14 mouse cellular contexts compared by ENCODE assay signal in the genomic region with DNA sequence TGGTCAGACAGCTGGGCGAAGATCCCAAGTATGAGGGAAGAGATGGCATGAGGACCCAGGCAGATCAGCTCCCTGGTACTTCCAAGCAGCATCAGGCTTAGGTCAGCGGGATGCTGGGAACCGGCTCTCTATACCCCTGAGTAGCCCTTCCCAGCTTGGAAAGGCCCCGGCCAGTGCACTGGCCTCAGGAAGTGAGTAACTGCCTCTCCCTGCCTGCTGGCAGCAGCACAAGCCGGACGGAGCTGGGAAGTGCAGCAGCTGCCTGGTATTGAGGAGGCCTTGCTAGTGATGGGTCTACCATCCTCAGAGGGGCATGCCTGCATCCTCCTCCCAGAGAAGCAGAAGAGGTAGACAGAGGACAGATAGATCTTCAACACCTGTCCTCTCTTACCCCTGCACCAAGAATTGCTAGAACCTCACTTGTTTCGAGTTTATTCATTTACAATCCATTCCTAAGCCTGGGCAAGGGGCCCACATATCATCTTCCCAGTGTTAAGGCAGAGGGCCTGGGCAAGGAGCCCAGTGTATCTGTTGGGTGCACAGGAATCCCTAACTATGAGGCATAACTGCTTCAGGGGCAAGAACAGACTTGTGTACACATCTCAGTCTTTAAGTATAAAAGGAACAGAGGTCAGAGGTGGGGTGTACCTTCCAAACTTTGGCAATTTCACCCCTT. TPM values are rescaled to one million over a fixed set of nuclear protein-coding genes. Genes with fewer than 3 reads are reported as not detected.
DNase-seq lines count a peak whose midpoint lies in the region; ATAC-seq and TF ChIP-seq lines count a peak whose summit lies in the region.
"Had no signal": no experiment of that assay in that cellular context is flagged by ENCODE, and none has a peak within 500 bp of the region (broad histone marks: within the 10 kb centered on the region; RNA-seq: fewer than 3 reads in every experiment).

No protein-coding gene starts in this region.

- peak; percentile 21 for DNase-seq in midbrain, embryonic 11.5 days (ENCODE audit: low spot score, missing footprints)
- peak; percentile 68 to 77 for DNase-seq in heart, adult 2 months
- peak; percentile 80 for DNase-seq in kidney, postnatal 10 days
- DNase-seq in stomach, postnatal 0 days (ENCODE audit: low spot score), result no peak
- DNase-seq in right cerebral cortex, postnatal 4 days, result no peak
- DNase-seq: retina, postnatal 1 day had no signal

- no peaks in the 10 kb centered on the region for H3K4me1 ChIP-seq in midbrain, embryonic 11.5 days (ENCODE audit: control insufficient read depth, insufficient read depth, low read length)
- 0 out of 2 replicates have a peak, but pooled peaks cover 2% of the 10 kb centered on the region for H3K4me1 ChIP-seq in midbrain, embryonic 16.5 days (ENCODE audit: control insufficient read depth, insufficient read depth, low read length)
- H3K4me1 ChIP-seq in heart, adult 2 months (ENCODE audit: control insufficient read depth, insufficient read depth, low read length), result peaks cover 15% of the 10 kb centered on the region
- H3K4me1 ChIP-seq in stomach, postnatal 0 days (replicated peaks; ENCODE audit: control insufficient read depth, insufficient read depth), result peaks cover 3% of the 10 kb centered on the region; the same call in 1 of the 2 replicates
- H3K4me1 ChIP-seq in liver, embryonic 12.5 days, result 0 out of 2 replicates have a peak, but pooled peaks cover 4% of the 10 kb centered on the region

- intact Hi-C loops in heart, adult 2 months (cut with DNase I), result no loop called here

- 77% methylated on average over 7 of the region's 7 CpGs for WGBS in midbrain, embryonic 11.5 days
- 77% methylated on average over 7 of the region's 7 CpGs for WGBS in midbrain, embryonic 16.5 days
- WGBS in heart, adult 2 months, result 40% methylated on average over 7 of the region's 7 CpGs
- 53% methylated on average over 7 of the region's 7 CpGs for WGBS in stomach, postnatal 0 days
- 59% methylated on average over 7 of the region's 7 CpGs for WGBS in liver, embryonic 12.5 days (ENCODE audit: insufficient replicate concordance)

- no peak overlapping the region for H3K4me3 ChIP-seq in midbrain, embryonic 11.5 days (ENCODE audit: low read depth, low read length)
- no peak overlapping the region for H3K4me3 ChIP-seq in midbrain, embryonic 16.5 days (ENCODE audit: low read depth, low read length)
- H3K4me3 ChIP-seq in heart, adult 2 months, result no peak overlapping the region
- H3K4me3 ChIP-seq in stomach, postnatal 0 days (ENCODE audit: low read depth, low read length), result no peak overlapping the region
- no peak overlapping the region for H3K4me3 ChIP-seq in liver, embryonic 12.5 days
- H3K4me3 ChIP-seq: embryonic facial prominence, embryonic 13.5 days; limb, embryonic 13.5 days had no signal

- no peaks in the 10 kb centered on the region for H3K9me3 ChIP-seq in midbrain, embryonic 11.5 days (ENCODE audit: control insufficient read depth, low read length)
- H3K9me3 ChIP-seq in midbrain, embryonic 16.5 days (replicated peaks; ENCODE audit: control insufficient read depth, low read length, poor library complexity, severe bottlenecking), result no peaks in the 10 kb centered on the region
- no peaks in the 10 kb centered on the region for H3K9me3 ChIP-seq in stomach, postnatal 0 days (ENCODE audit: control insufficient read depth, low read length)
- no peaks in the 10 kb centered on the region for H3K9me3 ChIP-seq in liver, embryonic 12.5 days (replicated peaks)
- H3K9me3 ChIP-seq: embryonic facial prominence, embryonic 13.5 days; limb, embryonic 13.5 days had no signal

- peak; percentile 30 for TF ChIP-seq CTCF in heart, adult 2 months (IDR thresholded peaks at IDR 0.05)
- TF ChIP-seq CTCF in stomach, postnatal 0 days (IDR thresholded peaks at IDR 0.05; ENCODE audit: low read depth), result peak; percentile 10; the same call in 1 of the 2 replicates

- no peak for ATAC-seq in midbrain, embryonic 11.5 days (ENCODE audit: low FRiP score)
- no peak for ATAC-seq in midbrain, embryonic 16.5 days
- peak; percentile 45; the same call in 1 of the 2 replicates for ATAC-seq in stomach, postnatal 0 days (ENCODE audit: low FRiP score, low TSS enrichment)
- no peak for ATAC-seq in liver, embryonic 12.5 days
- no peak for ATAC-seq in inflammation-experienced regulatory T-cells, adult 6 months

- H3K27me3 ChIP-seq in midbrain, embryonic 11.5 days (ENCODE audit: control insufficient read depth, insufficient read depth, low read length), result peaks cover 6% of the 10 kb centered on the region
- H3K27me3 ChIP-seq in midbrain, embryonic 16.5 days (ENCODE audit: control insufficient read depth, insufficient read depth, low read depth, low read length), result peaks cover 7% of the 10 kb centered on the region; the same call in 1 of the 2 replicates
- no peaks in the 10 kb centered on the region for H3K27me3 ChIP-seq in heart, adult 2 months (ENCODE audit: control insufficient read depth, insufficient read depth, low read length)
- no peaks in the 10 kb centered on the region for H3K27me3 ChIP-seq in stomach, postnatal 0 days (ENCODE audit: control insufficient read depth, insufficient read depth, low read length)
- peaks cover 20% of the 10 kb centered on the region for H3K27me3 ChIP-seq in liver, embryonic 12.5 days (replicated peaks)

- no peak overlapping the region for H3K27ac ChIP-seq in midbrain, embryonic 11.5 days (ENCODE audit: low read depth, low read length)
- no peak overlapping the region for H3K27ac ChIP-seq in midbrain, embryonic 16.5 days (ENCODE audit: low read length)
- H3K27ac ChIP-seq in heart, adult 2 months, result peak overlapping the region; percentile 57
- 0 out of 2 replicates have a peak overlapping the region, but pooled peaks have one; percentile 30 for H3K27ac ChIP-seq in stomach, postnatal 0 days (replicated peaks)
- H3K27ac ChIP-seq in liver, embryonic 12.5 days, result no peak overlapping the region
- H3K27ac ChIP-seq: embryonic facial prominence, embryonic 13.5 days; hindbrain, embryonic 14.5 days; limb, embryonic 13.5 days had no signal

- no peaks in the 10 kb centered on the region for H3K79me2 ChIP-seq in heart, adult 2 months (replicated peaks; ENCODE audit: control insufficient read depth, insufficient read depth, low read length)

- no peak for TF ChIP-seq EP300 in heart, adult 2 months (IDR thresholded peaks at IDR 0.05; ENCODE audit: insufficient read depth, low read depth, low read length)
- no peak for TF ChIP-seq EP300 in stomach, postnatal 0 days (optimal IDR thresholded peaks at IDR 0.05)

- H3K4me2 ChIP-seq in midbrain, embryonic 11.5 days, result no peak overlapping the region
- no peak overlapping the region for H3K4me2 ChIP-seq in midbrain, embryonic 16.5 days (ENCODE audit: low read length)
- H3K4me2 ChIP-seq in stomach, postnatal 0 days (replicated peaks; ENCODE audit: low read depth), result no peak overlapping the region
- H3K4me2 ChIP-seq in liver, embryonic 12.5 days, result no peak overlapping the region
- H3K4me2 ChIP-seq: embryonic facial prominence, embryonic 13.5 days; hindbrain, embryonic 14.5 days; limb, embryonic 13.5 days had no signal

- no peak for TF ChIP-seq POLR2A in heart, adult 2 months (IDR thresholded peaks at IDR 0.05; ENCODE audit: insufficient read depth, low read depth, low read length)

- no peaks in the 10 kb centered on the region for H3K36me3 ChIP-seq in midbrain, embryonic 11.5 days (ENCODE audit: control insufficient read depth, insufficient read depth, low read length)
- H3K36me3 ChIP-seq in midbrain, embryonic 16.5 days (ENCODE audit: control insufficient read depth, insufficient read depth, low read length), result no peaks in the 10 kb centered on the region
- H3K36me3 ChIP-seq in heart, adult 2 months (ENCODE audit: control insufficient read depth, insufficient read depth, low read length), result no peaks in the 10 kb centered on the region
- no peaks in the 10 kb centered on the region for H3K36me3 ChIP-seq in stomach, postnatal 0 days (ENCODE audit: control insufficient read depth, insufficient read depth, low read length)
- no peaks in the 10 kb centered on the region for H3K36me3 ChIP-seq in liver, embryonic 12.5 days
- H3K36me3 ChIP-seq: embryonic facial prominence, embryonic 13.5 days; limb, embryonic 13.5 days had no signal

- no peak overlapping the region for H3K9ac ChIP-seq in midbrain, embryonic 11.5 days (ENCODE audit: low read length)
- no peak overlapping the region for H3K9ac ChIP-seq in midbrain, embryonic 16.5 days (ENCODE audit: low read depth, low read length)
- no peak overlapping the region for H3K9ac ChIP-seq in heart, adult 2 months (ENCODE audit: low read depth, low read length)
- peak overlapping the region; percentile 28; the same call in 1 of the 2 replicates for H3K9ac ChIP-seq in stomach, postnatal 0 days (ENCODE audit: low read length)
- no peak overlapping the region for H3K9ac ChIP-seq in liver, embryonic 12.5 days
- H3K9ac ChIP-seq: embryonic facial prominence, embryonic 13.5 days; hindbrain, embryonic 14.5 days; limb, embryonic 13.5 days had no signal

RNA-seq across cellular contexts. Expression of gene Bdkrb2, which starts 5.6 kb away (rescaled TPM):
- 0.10 and 0.12 TPM in 2 replicates for polyA plus RNA-seq in midbrain, embryonic 11.5 days (2014; fragmentation: Nextera tagmentation; extraction: Ambion mirVana)
- polyA plus RNA-seq in midbrain, embryonic 16.5 days (2015; fragmentation: Nextera tagmentation; extraction: Ambion mirVana), result 1.6 and 2.4 TPM in 2 replicates
- under 1 TPM; 0.34 to 0.39 TPM for total RNA-seq in heart, adult 2 months (2021)
- 0.20 and 0.35 TPM in 2 replicates for polyA plus RNA-seq in heart, adult 2 months (2012; rRNA removed)
- polyA plus RNA-seq in stomach, postnatal 0 days (2015; fragmentation: Nextera tagmentation; extraction: Ambion mirVana), result 4.0 and 4.1 TPM in 2 replicates
- polyA plus RNA-seq in liver, embryonic 12.5 days (2016; fragmentation: Nextera tagmentation; extraction: Ambion mirVana), result not detected in 2 replicates
- not detected for polyA plus RNA-seq in inflammation-experienced regulatory T-cells, adult 6 months (2017; shearing (Covaris generic))
- total RNA-seq: MEL; monocyte, adult 5-6 weeks had no signal

RNA-seq across cellular contexts. Expression of gene Bdkrb1, which starts 45.5 kb away (rescaled TPM):
- polyA plus RNA-seq in midbrain, embryonic 11.5 days (2014; fragmentation: Nextera tagmentation; extraction: Ambion mirVana), result 0.12 TPM in 1 of 2 replicates, not detected in the other
- 0.14 TPM in 1 of 2 replicates, not detected in the other for polyA plus RNA-seq in midbrain, embryonic 16.5 days (2015; fragmentation: Nextera tagmentation; extraction: Ambion mirVana)
- total RNA-seq in heart, adult 2 months (2021), result not detected
- 0.10 TPM in 1 of 2 replicates, not detected in the other for polyA plus RNA-seq in heart, adult 2 months (2012; rRNA removed)
- polyA plus RNA-seq in stomach, postnatal 0 days (2015; fragmentation: Nextera tagmentation; extraction: Ambion mirVana), result 1.8 and 2.3 TPM in 2 replicates
- not detected in 2 replicates for polyA plus RNA-seq in liver, embryonic 12.5 days (2016; fragmentation: Nextera tagmentation; extraction: Ambion mirVana)
- polyA plus RNA-seq in inflammation-experienced regulatory T-cells, adult 6 months (2017; shearing (Covaris generic)), result 1 to 10 TPM in 2 of 3 experiments, under 1 TPM in 1; 0.63 to 2.0 (median 1.4) TPM
- total RNA-seq: MEL; monocyte, adult 5-6 weeks had no signal
- polyA plus RNA-seq: embryonic facial prominence, embryonic 13.5 days; limb, embryonic 13.5 days had no signal

Comparison
In these comparisons a context has a peak if more than half of its experiments do, and no peak if none do; other contexts are left out.
1. DNase-seq: peak in midbrain, embryonic 11.5 days (single experiment), heart, adult 2 months (2 of 2) and kidney, postnatal 10 days (single experiment); none in stomach, postnatal 0 days (single experiment) and right cerebral cortex, postnatal 4 days (single experiment).
2. H3K27ac ChIP-seq: peak in heart, adult 2 months (single experiment) and stomach, postnatal 0 days (single experiment); none in midbrain, embryonic 11.5 days (single experiment), midbrain, embryonic 16.5 days (single experiment) and liver, embryonic 12.5 days (single experiment).